Mouse (Mus musculus): Measurements from ENCODE around the gene Rimbp3. TPM values are rescaled to one million over a fixed set of nuclear protein-coding genes. Genes with fewer than 3 reads are reported as not detected.

Rimbp3 gene
- polyA plus RNA-seq, 1 experiment from 2014 or later: 0.13 TPM

- no peak overlapping the region for H3K4me2 ChIP-seq
- WGBS: 84% methylated on average over 4 of the region's 4 CpGs
- H3K9ac ChIP-seq: no peak overlapping the region
- H3K27me3 ChIP-seq: no peaks in the 10 kb centered on the region
- H3K4me3 ChIP-seq: no peak overlapping the region
- no peaks in the 10 kb centered on the region for H3K36me3 ChIP-seq
- no peak for ATAC-seq (replicated peaks; ENCODE audit: insufficient number of reproducible peaks, insufficient read depth, low FRiP score, low read depth)
- no peaks in the 10 kb centered on the region for H3K9me3 ChIP-seq (replicated peaks)
- H3K4me1 ChIP-seq (replicated peaks): peaks cover 4% of the 10 kb centered on the region
- H3K27ac ChIP-seq: no peak overlapping the region
Measured at GRCm38 (mm10) chr16:17193823-17194222, 14.6 kb upstream of the Rimbp3 start.

- no peak for ATAC-seq (replicated peaks; ENCODE audit: insufficient number of reproducible peaks, insufficient read depth, low FRiP score, low read depth)
- Histone ChIP-seq H3K27ac (peak overlapping the region; percentile 73), H3K36me3 (no peaks in the 10 kb centered on the region), H3K9ac (peak overlapping the region; percentile 93), H3K27me3 (no peaks in the 10 kb centered on the region), H3K9me3 (replicated peaks) (no peaks in the 10 kb centered on the region), H3K4me1 (replicated peaks) (peaks cover 13% of the 10 kb centered on the region), H3K4me3 (peak overlapping the region; percentile 78), H3K4me2 (peak overlapping the region; percentile 71)
- 3% methylated on average over 24 of the region's 24 CpGs for WGBS
Measured at GRCm38 (mm10) chr16:17200121-17200952, 8.1 kb upstream of the Rimbp3 start.

- H3K9me3 ChIP-seq (replicated peaks): no peaks in the 10 kb centered on the region
- H3K4me2 ChIP-seq: peak overlapping the region; percentile 71
- WGBS: under 1% methylated on average over 70 of the region's 72 CpGs
- H3K4me1 ChIP-seq (replicated peaks): peaks cover 13% of the 10 kb centered on the region
- peak overlapping the region; percentile 93 for H3K9ac ChIP-seq
- peak; percentile 68 for ATAC-seq (replicated peaks; ENCODE audit: insufficient number of reproducible peaks, insufficient read depth, low FRiP score, low read depth)
- no peaks in the 10 kb centered on the region for H3K36me3 ChIP-seq
- peak overlapping the region; percentile 78 for H3K4me3 ChIP-seq
- H3K27me3 ChIP-seq: no peaks in the 10 kb centered on the region
- H3K27ac ChIP-seq: peak overlapping the region; percentile 73
Measured at GRCm38 (mm10) chr16:17200953-17201707, 7.3 kb upstream of the Rimbp3 start.

- Histone ChIP-seq H3K4me3 (no peak overlapping the region; the same call in 1 of the 2 replicates), H3K9me3 (replicated peaks) (no peaks in the 10 kb centered on the region), H3K4me2 (no peak overlapping the region), H3K9ac (no peak overlapping the region), H3K36me3 (no peaks in the 10 kb centered on the region), H3K4me1 (replicated peaks) (peaks cover 13% of the 10 kb centered on the region), H3K27ac (0 out of 2 replicates have a peak overlapping the region, but pooled peaks have one; percentile 18), H3K27me3 (no peaks in the 10 kb centered on the region)
- WGBS: 54% methylated on average over 2 of the region's 2 CpGs
- peak; percentile 66 for ATAC-seq (replicated peaks; ENCODE audit: insufficient number of reproducible peaks, insufficient read depth, low FRiP score, low read depth)
Measured at GRCm38 (mm10) chr16:17201977-17202376, 6.4 kb upstream of the Rimbp3 start.

- Histone ChIP-seq H3K4me2 (peak within 1 kb of the TSS; percentile 71), H3K9ac (no peak within 1 kb of the TSS; the same call in 1 of the 2 replicates), H3K36me3 (no peaks in the 10 kb centered on the region), H3K9me3 (replicated peaks) (no peaks in the 10 kb centered on the region), H3K27ac (0 out of 2 replicates have a peak within 1 kb of the TSS, but pooled peaks have one; percentile 18), H3K27me3 (no peaks in the 10 kb centered on the region), H3K4me3 (peak within 1 kb of the TSS; percentile 78), H3K4me1 (replicated peaks) (peaks cover 13% of the 10 kb centered on the region)
- WGBS: 84% methylated on average over 1 of the region's 1 CpGs
- no peak for ATAC-seq (replicated peaks; ENCODE audit: insufficient number of reproducible peaks, insufficient read depth, low FRiP score, low read depth)
Measured at GRCm38 (mm10) chr16:17202549-17202948, 5.9 kb upstream of the Rimbp3 start, which contains the start of gene Ube2l3. Gene Ube2l3, minus strand, starts transcription at chr16:17202649.

- H3K36me3 ChIP-seq: no peaks in the 10 kb centered on the region
Measured at GRCm38 (mm10) chr16:17204990-17205389, 3.4 kb upstream of the Rimbp3 start.

GRCm38 (mm10) chr16:17209404-17209960, 1.1 kb downstream of the Rimbp3 start:
- Histone ChIP-seq H3K4me2 (peak overlapping the region; percentile 99), H3K36me3 (no peaks in the 10 kb centered on the region), H3K9me3 (replicated peaks) (no peaks in the 10 kb centered on the region), H3K4me1 (replicated peaks) (peaks cover 22% of the 10 kb centered on the region), H3K9ac (peak overlapping the region; percentile 29; the same call in 1 of the 2 replicates), H3K4me3 (peak overlapping the region; percentile 68), H3K27ac (no peak overlapping the region), H3K27me3 (peaks cover 20% of the 10 kb centered on the region)
- WGBS: 1% methylated on average over 37 of the region's 37 CpGs
- peak; percentile 4; the same call in 1 of the 2 replicates for ATAC-seq (replicated peaks; ENCODE audit: insufficient number of reproducible peaks, insufficient read depth, low FRiP score, low read depth)

More at GRCm38 (mm10) chr16:17204990-17205389, 3.4 kb upstream of the Rimbp3 start:
- no peak overlapping the region for H3K27ac ChIP-seq
- H3K27me3 ChIP-seq: no peaks in the 10 kb centered on the region; the same call in 1 of the 2 replicates
- H3K4me1 ChIP-seq (replicated peaks): peaks cover 20% of the 10 kb centered on the region
- H3K9ac ChIP-seq: no peak overlapping the region
- 3% methylated on average over 6 of the region's 6 CpGs for WGBS
- no peak overlapping the region for H3K4me3 ChIP-seq
- no peak overlapping the region for H3K4me2 ChIP-seq
- no peak for ATAC-seq (replicated peaks; ENCODE audit: insufficient number of reproducible peaks, insufficient read depth, low FRiP score, low read depth)
- H3K9me3 ChIP-seq (replicated peaks): no peaks in the 10 kb centered on the region

GRCm38 (mm10) chr16:17209981-17210838, 1.8 kb downstream of the Rimbp3 start:
- Histone ChIP-seq H3K27ac (no peak overlapping the region), H3K36me3 (no peaks in the 10 kb centered on the region), H3K27me3 (peaks cover 20% of the 10 kb centered on the region), H3K4me3 (peak overlapping the region; percentile 68), H3K9ac (peak overlapping the region; percentile 34), H3K4me1 (replicated peaks) (peaks cover 22% of the 10 kb centered on the region), H3K4me2 (peak overlapping the region; percentile 99), H3K9me3 (replicated peaks) (no peaks in the 10 kb centered on the region)
- peak; percentile 59 for ATAC-seq (replicated peaks; ENCODE audit: insufficient number of reproducible peaks, insufficient read depth, low FRiP score, low read depth)
- WGBS: 8% methylated on average over 48 of the region's 48 CpGs

GRCm38 (mm10) chr16:17216934-17217633, 8.7 kb downstream of the Rimbp3 start:
- Histone ChIP-seq H3K9ac (no peak overlapping the region), H3K4me3 (no peak overlapping the region), H3K4me2 (no peak overlapping the region), H3K27ac (no peak overlapping the region), H3K9me3 (replicated peaks) (no peaks in the 10 kb centered on the region), H3K4me1 (replicated peaks) (peaks cover 9% of the 10 kb centered on the region), H3K27me3 (peaks cover 1% of the 10 kb centered on the region; the same call in 1 of the 2 replicates), H3K36me3 (no peaks in the 10 kb centered on the region)
- WGBS: 62% methylated on average over 8 of the region's 8 CpGs
- ATAC-seq (replicated peaks; ENCODE audit: insufficient number of reproducible peaks, insufficient read depth, low FRiP score, low read depth): no peak

- no peak for ATAC-seq (replicated peaks; ENCODE audit: insufficient number of reproducible peaks, insufficient read depth, low FRiP score, low read depth)
- WGBS: 34% methylated on average over 7 of the region's 7 CpGs
- Histone ChIP-seq H3K27me3 (no peaks in the 10 kb centered on the region), H3K36me3 (no peaks in the 10 kb centered on the region), H3K4me3 (no peak overlapping the region), H3K4me1 (replicated peaks) (peaks cover 9% of the 10 kb centered on the region), H3K9me3 (replicated peaks) (no peaks in the 10 kb centered on the region), H3K4me2 (no peak overlapping the region), H3K9ac (no peak overlapping the region), H3K27ac (no peak overlapping the region)
Measured at GRCm38 (mm10) chr16:17220127-17220733, 11.8 kb downstream of the Rimbp3 start.
